Mouse (Mus musculus) right cerebral cortex, postnatal 4 days (tissue): Measurements from ENCODE around the gene Pmvk.
A peak's percentile ranks its signal among the peaks of the same experiment; 100 is the strongest.

Experiments used
- DNase-seq: peaks from one replicate; pipeline ENCODE4 v3.0.0-alpha.2; 2022

Gene Pmvk

DNA sequence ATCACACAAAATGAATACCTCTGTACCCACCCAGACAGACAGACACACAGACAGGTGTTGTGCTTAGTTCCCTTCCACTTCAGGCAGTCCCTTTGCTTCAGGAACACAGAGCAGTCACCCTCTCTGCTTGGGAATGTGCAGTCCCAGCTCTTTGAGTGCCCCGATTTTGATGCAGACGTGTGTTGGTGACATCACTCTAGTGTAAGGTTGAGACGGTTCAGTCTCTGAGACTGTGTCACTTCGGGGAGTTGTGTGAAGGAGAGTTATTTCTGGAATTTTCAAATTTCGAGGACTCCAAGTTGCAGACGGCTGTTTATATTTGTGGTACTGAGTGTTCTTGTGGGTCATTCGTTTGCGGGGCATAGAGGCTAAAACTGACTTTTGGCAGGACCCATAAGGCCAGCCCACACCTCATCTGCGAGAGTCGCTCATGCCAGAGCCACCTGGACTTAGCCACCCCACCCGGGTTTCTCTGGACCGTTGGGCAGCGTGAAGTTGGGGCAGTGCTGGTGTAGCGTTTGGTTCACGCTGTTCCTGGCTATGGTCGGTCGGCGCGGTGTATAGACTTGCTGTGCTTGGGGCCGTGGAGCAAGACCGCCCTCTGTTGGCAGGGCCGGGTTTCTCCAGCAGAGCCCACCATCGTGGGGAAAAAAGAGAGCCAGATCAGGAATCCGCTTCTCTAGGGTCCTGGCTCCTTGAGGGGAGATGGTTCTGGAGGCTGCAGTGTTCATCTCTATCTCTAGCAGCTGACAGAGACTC is 30.6 kb downstream of the Pmvk start:
- DNase-seq: peak; percentile 66

DNA sequence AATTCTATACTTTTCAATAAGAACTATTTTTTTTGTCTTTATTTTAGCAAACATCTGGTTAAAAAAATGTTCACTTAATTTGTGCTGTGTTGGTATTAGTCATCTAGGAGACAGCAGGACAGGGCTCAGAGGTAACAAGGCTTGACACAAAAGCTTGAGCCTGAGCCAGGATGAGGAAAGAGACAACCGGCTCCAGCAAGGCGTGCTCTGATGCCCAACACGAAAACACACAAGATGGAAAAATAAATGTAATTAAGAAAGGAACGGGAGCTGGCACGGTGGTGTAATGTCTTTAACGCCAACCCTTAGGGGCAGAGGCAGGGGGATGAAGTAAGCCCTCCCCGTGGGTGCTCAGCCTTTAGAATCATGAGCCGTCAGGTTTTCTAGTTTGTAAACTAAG is 31.8 kb downstream of the Pmvk start:
- DNase-seq: no peak

DNA sequence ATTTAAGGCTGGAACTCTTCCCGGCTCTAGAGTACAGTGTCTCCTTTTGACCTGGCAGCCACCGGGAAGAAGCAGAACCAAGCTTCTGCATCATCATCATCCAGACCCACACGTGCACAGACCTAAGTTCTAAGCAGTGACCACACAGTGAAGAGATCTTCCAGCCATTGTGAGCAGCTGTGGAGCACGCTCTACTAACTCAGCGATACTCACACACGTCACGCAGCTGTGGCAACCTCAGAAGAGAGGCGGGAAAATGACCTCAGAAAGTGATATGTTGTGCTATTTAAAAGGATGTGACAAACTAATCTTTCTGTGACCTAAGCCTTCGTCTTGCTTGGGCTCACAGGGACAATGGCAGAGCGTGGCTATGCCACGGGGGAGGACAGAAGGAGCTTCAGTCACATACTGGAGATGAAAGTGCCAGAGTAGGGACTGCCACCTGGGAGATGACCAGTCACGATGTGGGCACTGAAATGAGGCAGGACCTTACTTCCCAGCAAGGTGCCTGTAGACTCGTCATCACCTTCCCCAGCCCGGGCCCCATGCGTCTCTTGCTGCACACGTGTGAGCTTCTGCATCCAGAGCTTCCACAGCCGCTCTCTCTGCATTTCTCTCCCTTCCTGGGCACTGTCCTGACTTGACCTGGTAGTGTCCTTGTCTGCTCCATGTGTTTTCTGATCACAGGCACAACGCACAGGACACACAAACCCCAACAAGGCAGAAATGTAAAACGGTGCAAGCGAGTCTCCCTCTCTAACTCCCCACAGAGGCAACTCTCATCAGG is 32.8 kb downstream of the Pmvk start:
- no peak for DNase-seq

DNA sequence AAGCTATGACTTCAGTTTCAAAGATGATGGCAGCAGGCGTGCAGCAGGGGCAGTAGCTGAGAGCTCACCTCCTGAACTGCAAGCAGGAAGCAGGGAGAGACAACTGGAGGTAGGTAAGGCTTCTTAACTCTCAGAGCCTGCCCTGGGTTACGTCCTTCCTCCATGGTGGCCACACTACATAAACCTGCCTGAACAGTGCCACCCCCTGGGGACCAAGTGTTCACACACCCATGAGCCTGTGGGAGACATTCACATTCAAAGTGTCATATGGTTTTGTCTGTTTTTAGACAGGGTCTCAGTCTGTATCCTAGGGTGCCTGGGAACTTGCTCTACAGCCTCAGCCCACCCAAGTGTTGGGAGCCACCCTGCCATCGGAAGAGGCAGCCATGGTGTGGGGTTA is 36.4 kb downstream of the Pmvk start:
- no peak for DNase-seq

DNA sequence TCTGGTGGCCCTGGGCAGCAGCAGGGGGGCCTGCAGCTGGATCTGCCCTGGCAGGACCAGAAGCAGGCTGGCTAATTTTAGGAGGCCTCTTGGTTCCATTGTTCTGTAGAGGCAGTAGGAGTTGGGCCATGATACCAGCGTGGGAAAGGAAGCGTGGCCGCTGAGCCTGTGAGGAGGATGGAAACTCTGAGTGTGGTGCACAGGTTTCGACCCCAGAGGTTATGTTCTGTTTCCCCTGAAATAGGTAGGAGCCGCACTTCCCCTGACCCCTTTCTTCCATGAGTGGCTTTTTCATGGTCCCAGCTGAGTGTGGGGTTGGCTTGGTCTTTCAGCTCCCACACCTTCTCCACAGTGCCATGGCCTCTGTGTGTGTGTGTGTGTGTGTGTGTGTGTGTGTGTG is 37.2 kb downstream of the Pmvk start:
- DNase-seq: no peak

DNA sequence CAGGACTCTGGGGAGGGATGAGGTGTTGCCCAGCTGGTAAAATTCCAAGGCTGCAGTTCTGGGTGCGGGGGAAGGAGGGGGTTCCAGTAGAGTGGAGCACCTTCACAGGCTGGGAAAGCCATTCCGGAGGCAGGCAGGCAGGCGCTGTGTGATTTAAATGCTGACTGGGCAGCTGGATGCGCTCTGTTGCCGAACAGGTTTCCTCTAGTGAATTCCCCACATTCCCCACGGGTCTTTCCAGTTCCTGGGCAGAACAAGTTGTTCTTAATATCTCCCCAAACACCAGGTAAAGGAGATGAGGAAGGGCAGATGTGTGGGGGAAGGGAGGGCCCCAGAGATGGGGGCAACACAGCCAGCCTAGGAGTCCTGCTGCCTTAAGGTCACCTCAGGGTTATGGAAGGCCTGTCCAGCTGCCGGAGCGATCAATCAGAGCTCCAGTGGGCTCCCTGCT is 38.4 kb downstream of the Pmvk start:
- DNase-seq: no peak

DNA sequence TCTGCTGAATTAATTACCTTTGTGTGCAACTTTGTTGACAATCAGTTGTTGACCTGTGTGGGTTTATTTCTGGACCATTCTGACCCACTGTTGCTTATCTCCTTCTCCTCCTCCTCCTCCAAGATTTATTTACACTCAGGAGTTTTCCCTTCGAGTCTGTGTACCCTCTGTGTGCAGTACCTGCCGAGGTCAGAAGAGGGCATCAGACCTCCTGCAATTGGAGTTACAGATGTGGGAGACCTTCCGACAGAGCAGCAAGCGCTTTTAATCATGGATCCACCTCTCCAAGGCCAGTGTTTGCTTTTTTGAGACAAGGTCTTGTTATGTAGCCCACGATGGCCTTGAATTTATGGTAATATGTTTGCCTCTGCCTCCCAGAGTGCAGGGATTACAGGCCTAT is 40.3 kb downstream of the Pmvk start:
- no peak for DNase-seq

DNA sequence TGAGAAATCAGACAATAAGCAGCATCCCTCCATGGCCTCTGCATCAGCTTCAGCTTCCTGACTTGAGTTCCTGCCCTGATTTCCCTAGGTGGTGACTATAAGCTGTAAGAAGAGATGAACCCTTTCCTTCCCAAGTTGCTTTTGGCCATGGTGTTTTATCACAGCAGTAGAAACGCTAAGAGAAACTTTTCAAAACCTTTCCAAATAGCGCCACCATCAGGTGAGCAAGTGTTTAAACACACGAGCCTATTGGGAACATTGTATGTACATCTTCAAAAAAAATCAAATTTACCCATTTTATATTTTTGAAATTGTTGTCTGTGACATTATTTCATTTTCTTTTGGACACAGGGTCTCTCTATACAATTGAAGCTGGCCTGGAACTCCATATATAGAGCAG is 42.0 kb downstream of the Pmvk start:
- DNase-seq: no peak

DNA sequence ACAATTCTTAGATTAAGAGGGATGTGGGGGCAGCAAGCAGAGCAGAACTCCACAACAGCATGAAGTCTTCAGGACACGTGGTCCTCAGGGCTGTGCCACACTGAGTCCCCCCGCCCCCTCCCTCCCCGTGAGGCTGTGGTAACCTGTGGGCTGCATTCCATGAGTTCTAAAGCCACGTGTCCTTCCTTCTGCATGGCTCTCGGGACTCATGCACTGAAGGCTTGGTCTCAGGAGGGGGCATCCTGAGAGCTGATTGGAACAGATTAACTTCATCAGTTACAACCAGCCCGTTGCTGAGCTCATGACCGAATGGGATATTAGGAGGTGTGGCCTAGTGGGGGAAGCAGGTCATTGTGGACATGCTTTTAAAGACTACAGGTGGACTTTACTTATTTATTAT is 45.4 kb downstream of the Pmvk start:
- no peak for DNase-seq

DNA sequence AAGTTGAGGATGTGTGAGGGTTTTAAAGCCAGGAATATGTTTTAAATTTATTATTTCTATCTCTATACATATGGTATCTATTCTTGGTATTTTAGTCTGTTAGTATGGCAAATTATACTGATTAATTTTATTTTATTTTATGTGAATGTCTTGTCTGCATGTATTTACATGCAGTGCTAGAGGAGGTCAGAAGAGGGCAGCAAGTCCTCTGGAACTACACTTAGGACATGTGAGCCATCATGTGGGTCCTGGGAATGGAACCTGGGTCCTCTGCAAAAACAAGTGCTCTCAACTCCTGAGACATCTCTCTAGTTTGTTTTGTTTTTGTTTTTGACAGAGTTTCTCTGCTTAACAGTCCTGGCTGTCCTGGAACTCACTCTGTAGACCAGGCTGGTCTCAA is 47.1 kb downstream of the Pmvk start:
- DNase-seq: no peak

DNA sequence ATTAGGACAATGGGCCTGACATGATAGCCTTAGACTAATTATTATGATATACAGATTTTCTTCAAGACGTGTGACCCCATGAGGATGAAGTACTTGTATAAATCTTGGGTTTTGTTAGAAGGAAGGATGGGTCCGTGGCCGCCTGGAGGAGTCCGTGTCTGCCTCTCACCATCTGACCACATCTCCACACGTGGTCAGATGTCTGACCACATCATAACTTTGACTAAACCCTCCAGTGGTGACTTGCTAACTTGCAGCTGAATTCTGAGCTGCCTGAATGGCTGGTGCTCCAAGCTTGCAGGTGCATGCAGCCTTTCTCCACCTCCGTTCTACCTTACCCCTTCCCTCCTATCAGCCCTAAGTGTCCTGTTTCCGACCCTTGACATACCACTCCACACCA is 48.2 kb downstream of the Pmvk start:
- no peak for DNase-seq

DNA sequence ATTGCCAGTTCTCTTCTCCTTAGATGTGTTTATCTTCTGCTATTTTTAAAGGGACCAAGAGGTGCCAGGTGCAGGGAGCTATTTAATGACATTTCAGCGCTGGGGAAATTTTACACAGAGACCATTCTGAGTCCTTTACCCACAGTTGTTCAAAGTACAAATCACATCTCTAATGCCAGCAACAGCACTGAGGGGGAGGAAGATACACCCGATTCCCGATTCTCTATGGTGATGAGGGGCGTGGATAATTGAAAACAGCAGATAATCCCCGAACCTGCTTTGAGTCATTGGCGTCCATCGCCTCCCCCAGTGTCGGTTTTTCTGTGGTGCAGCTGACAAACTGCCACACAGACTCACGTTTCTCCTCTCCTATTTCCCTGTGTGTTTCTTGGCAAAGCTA is 53.7 kb downstream of the Pmvk start:
- no peak for DNase-seq

DNA sequence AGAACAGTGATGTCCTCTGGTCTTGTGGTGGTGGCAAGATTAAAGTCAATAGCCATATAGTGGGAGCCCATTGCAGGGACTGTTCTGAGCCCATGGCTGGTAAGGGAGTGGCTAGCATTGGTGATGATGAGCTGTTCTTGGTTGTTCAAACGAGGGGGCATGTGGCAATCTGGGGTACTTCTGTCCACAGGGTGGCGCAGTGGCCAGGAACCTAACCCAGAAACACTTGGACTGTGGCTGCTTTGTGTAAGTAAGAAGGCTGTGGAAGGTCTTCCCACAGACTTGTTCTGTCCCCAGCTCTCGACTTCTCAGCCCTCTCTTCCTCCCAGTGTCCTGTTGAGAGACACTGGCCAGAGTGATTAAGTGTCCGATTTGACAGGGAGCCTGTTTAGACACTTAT is 56.6 kb downstream of the Pmvk start:
- DNase-seq: peak; percentile 69

DNA sequence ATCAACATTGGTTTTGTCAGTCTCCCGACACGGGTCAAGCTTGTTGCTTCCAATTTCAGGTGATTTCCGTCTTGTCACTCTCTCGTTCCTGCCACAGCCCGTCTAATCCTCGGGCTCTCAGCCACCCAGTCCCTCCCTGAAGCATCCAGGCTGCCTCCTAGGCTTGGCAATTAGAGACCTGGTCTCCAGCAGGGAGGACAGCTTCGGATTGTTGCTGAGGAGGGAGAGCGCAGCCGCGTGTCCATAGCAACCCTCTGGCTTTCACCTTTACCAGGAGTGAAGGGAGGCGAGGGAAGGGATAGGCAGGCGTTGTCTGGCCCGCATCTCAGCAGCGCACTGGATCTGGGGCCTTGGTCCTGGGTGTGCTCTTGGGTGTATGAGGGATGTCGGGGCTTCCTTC is 57.1 kb downstream of the Pmvk start:
- no peak for DNase-seq

DNA sequence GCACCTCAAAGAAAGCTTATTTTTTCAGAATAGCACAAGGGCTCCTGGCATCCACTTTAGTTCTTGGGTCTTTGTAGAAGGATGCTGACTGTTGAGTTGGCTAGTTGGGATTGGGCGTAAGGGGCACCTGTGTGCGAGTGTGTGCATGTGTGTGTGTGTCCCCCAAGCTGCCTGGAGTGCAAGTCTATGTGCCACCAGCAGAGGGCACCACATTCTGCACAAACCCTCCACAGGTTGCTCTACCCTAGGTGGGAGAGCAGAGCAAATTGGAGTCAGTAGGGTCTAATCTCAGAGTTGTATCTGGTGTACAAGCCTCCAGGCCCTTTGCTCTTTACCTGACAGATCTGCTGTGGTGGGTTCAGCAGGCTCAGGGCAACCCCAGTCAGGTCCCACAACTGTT is 57.9 kb downstream of the Pmvk start:
- peak; percentile 49 for DNase-seq

DNA sequence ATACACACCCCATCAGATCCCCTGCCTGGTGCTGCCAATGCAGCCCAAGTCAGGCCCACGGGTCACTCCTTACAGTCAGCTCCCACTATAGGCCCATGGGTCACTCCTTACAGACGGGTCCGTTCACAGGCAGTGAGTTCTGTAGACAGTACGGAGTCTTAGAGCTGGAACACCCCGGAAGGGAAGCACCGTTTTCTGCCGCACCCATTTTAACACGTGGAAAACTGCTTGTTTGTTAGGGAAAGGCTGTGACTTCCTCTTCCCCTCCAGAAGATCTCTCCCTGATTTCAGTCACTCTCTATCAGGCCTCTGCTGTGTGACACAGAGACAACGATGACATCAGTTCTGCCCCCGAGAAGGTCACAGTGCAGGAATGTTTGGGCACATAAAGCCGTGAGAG is 61.1 kb downstream of the Pmvk start:
- no peak for DNase-seq

DNA sequence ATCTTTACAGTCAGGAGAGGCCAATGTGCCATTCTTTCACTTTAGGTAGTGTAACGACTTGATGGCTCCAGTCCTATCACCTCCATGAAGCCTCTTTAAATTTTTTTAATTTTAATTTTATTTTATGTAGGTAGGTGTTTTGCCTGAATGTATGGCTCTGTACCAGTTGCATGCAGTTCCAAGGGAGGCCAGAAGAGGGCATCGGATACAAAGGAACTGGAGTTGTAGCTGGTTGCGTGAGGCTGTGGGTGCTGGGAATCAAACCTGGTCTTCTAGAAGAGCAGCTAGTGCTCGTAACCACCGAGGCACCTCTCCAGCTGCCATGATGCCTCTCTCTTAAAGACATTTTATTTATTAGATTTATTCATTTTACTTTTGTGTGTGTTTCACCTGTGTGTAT is 62.0 kb downstream of the Pmvk start:
- no peak for DNase-seq
